Mouse (Mus musculus): ENCODE data around the gene Zfp217. TPM values are rescaled to one million over a fixed set of nuclear protein-coding genes. Genes with fewer than 3 reads are reported as not detected.

Gene Zfp217
- polyA plus RNA-seq, 1 experiment, result 80.0 TPM

DNA sequence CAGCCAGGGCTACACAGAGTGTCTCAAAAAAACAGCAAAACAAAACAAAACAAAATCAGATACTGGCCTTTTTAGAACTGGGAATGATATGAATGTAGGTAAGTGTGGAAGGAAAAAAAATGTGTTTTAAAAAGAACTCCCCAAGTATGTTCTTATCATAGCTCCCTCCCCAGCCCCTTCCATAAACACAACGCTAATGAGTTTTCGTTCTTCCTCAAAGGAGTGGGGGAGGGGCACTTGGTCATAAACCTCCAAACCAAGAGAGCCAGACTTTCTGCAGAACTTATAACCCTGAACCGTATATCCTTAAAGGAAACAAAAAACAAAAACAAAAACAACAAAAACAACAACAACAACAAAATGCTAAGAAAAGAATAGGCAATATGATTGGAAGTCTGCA, 4.0 kb downstream of the Zfp217 start:
- Histone ChIP-seq H3K4me3 (ENCODE audit: control insufficient read depth, low read depth, low read length) (no peak overlapping the region), H3K27me3 (ENCODE audit: control insufficient read depth, insufficient read depth, low read length) (no peaks in the 10 kb centered on the region), H3K27ac (ENCODE audit: control insufficient read depth, insufficient read depth, low read depth, low read length) (no peak overlapping the region), H3K4me1 (ENCODE audit: control insufficient read depth, insufficient read depth, low read length) (peaks cover 2% of the 10 kb centered on the region), H3K36me3 (ENCODE audit: control insufficient read depth, insufficient read depth, low read length) (no peaks in the 10 kb centered on the region)
- TF ChIP-seq POLR2A (IDR thresholded peaks at IDR 0.05; ENCODE audit: control insufficient read depth, low read depth, low read length) (no peak), CTCF (IDR thresholded peaks at IDR 0.05; ENCODE audit: control insufficient read depth, insufficient read depth, insufficient replicate concordance, low read depth, low read length) (no peak)

DNA sequence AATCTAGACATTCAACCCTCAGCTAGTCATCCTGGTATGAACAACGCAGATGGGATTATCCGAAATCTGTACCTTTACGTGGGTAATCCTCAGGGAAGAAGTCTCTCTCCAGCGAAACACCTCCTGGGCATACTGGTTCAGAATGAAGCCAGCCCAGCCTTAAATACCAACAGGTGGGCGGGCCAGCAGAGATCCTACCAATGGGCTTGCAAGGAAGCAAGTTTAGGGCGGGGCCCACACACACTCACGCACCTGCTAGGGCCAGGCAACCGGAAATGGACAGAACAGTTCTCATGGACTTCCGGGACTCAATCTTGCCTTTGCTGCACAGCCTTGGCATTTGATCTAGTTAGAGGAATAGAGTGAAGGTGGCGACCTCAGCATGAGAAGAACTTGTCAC, 5.4 kb downstream of the Zfp217 start:
- H3K4me3 ChIP-seq (ENCODE audit: control insufficient read depth, low read depth, low read length), result peak overlapping the region; percentile 55
- H3K27ac ChIP-seq (ENCODE audit: control insufficient read depth, insufficient read depth, low read depth, low read length), result no peak overlapping the region
- no peaks in the 10 kb centered on the region for H3K36me3 ChIP-seq (ENCODE audit: control insufficient read depth, insufficient read depth, low read length)
- peaks cover 2% of the 10 kb centered on the region for H3K4me1 ChIP-seq (ENCODE audit: control insufficient read depth, insufficient read depth, low read length)
- TF ChIP-seq CTCF (IDR thresholded peaks at IDR 0.05; ENCODE audit: control insufficient read depth, insufficient read depth, insufficient replicate concordance, low read depth, low read length) (no peak), POLR2A (IDR thresholded peaks at IDR 0.05; ENCODE audit: control insufficient read depth, low read depth, low read length) (peak; percentile 82)
- H3K27me3 ChIP-seq (ENCODE audit: control insufficient read depth, insufficient read depth, low read length), result no peaks in the 10 kb centered on the region

DNA sequence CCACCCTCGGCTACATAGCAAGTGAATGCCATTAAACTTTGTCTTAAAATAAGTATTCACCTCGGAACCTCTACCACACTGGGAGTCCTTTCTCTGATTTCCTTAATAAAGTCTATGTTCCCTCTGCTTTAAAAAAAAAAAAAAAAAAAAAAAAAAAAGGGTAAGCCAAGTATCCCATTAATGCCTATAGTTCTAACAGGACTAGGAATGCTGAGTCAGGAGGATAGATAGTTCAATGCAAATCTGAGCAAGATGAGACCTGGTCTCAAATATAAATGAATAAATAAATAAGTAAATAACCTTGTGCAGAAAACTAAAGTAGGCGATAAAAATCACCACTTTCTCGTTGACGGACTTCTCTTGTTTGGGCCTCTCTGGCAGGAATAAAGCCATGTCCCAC, 6.4 kb downstream of the Zfp217 start:
- TF ChIP-seq POLR2A (IDR thresholded peaks at IDR 0.05; ENCODE audit: control insufficient read depth, low read depth, low read length), result no peak
- no peak for TF ChIP-seq CTCF (IDR thresholded peaks at IDR 0.05; ENCODE audit: control insufficient read depth, insufficient read depth, insufficient replicate concordance, low read depth, low read length)
- Histone ChIP-seq H3K4me1 (ENCODE audit: control insufficient read depth, insufficient read depth, low read length) (peaks cover 2% of the 10 kb centered on the region), H3K27me3 (ENCODE audit: control insufficient read depth, insufficient read depth, low read length) (no peaks in the 10 kb centered on the region), H3K36me3 (ENCODE audit: control insufficient read depth, insufficient read depth, low read length) (no peaks in the 10 kb centered on the region), H3K27ac (ENCODE audit: control insufficient read depth, insufficient read depth, low read depth, low read length) (no peak overlapping the region), H3K4me3 (ENCODE audit: control insufficient read depth, low read depth, low read length) (no peak overlapping the region)

DNA sequence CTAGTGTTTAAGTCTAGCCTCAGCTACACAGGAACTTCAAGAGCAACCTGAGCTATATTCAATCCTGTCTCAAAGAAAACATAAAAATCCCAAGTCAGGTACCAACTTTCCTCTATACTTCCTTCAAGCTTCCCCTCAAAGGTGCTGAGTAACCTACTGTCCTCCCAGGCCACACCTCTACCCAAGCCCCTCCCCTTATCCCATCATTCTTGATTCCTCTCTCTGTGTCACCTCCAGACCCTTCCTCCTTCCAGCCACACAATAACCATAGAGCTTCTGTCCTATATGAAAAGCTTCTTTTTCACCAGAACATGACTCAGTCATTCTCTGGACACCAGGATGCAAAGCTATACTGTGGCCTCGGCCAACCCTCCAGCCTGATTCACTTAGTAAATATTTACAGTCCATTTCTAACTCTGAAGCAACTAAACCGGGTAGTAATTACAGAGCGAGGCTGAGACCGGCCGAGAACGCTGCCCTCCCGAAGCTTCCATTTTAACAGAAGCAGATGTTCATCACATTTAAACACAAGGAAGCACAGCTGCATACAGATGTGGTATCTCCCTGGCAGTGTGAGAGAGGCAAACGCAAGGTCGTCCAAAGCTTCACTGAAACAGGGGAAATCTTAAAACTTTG, 8.4 kb downstream of the Zfp217 start:
- TF ChIP-seq POLR2A (IDR thresholded peaks at IDR 0.05; ENCODE audit: control insufficient read depth, low read depth, low read length) (no peak), CTCF (IDR thresholded peaks at IDR 0.05; ENCODE audit: control insufficient read depth, insufficient read depth, insufficient replicate concordance, low read depth, low read length) (no peak)
- no peaks in the 10 kb centered on the region for H3K27me3 ChIP-seq (ENCODE audit: control insufficient read depth, insufficient read depth, low read length)
- no peak overlapping the region for H3K4me3 ChIP-seq (ENCODE audit: control insufficient read depth, low read depth, low read length)
- H3K4me1 ChIP-seq (ENCODE audit: control insufficient read depth, insufficient read depth, low read length), result peaks cover 7% of the 10 kb centered on the region
- no peak overlapping the region for H3K27ac ChIP-seq (ENCODE audit: control insufficient read depth, insufficient read depth, low read depth, low read length)
- no peaks in the 10 kb centered on the region for H3K36me3 ChIP-seq (ENCODE audit: control insufficient read depth, insufficient read depth, low read length)

DNA sequence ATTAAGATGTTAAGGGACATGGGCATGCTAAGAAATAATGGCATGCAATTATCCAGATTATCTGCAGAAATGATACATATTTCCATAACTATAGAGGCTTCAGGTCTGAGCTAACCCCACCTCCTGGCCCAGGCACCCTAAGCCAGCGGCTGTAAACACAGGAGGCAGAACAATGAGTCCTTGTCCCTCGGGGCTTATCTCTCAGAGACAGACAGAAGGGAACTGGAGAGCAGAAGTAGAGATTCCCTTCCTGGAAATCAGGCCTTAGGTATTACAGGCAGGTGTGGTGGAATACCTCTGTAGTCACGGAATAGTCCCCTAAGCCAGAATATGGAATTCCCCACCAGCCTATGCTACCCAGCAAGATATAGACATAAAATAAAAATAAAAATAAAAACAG, 11.0 kb downstream of the Zfp217 start:
- Histone ChIP-seq H3K4me1 (ENCODE audit: control insufficient read depth, insufficient read depth, low read length) (peaks cover 19% of the 10 kb centered on the region), H3K4me3 (ENCODE audit: control insufficient read depth, low read depth, low read length) (no peak overlapping the region), H3K36me3 (ENCODE audit: control insufficient read depth, insufficient read depth, low read length) (no peaks in the 10 kb centered on the region), H3K27me3 (ENCODE audit: control insufficient read depth, insufficient read depth, low read length) (no peaks in the 10 kb centered on the region), H3K27ac (ENCODE audit: control insufficient read depth, insufficient read depth, low read depth, low read length) (no peak overlapping the region)
- TF ChIP-seq POLR2A (IDR thresholded peaks at IDR 0.05; ENCODE audit: control insufficient read depth, low read depth, low read length) (no peak), CTCF (IDR thresholded peaks at IDR 0.05; ENCODE audit: control insufficient read depth, insufficient read depth, insufficient replicate concordance, low read depth, low read length) (no peak)

DNA sequence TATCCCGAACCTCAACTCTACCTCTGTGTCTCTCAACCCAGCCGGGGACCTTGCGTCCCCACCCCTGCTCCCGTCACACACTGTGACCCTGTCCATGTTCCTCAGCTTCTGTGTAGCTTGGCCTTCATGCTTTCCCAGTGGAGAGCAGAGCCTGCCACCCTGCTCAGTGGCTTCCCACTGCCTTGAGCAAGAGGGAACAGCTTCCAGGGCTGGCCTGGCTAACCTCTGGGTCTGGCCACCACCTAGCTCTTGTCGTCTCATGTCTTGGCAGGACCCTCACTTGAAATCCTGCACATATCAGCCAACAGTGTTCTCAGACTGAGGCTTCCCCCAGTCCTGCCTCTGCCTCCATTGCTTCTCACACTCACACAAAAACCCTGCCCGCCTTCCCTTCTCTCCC, 12.1 kb downstream of the Zfp217 start:
- H3K4me3 ChIP-seq (ENCODE audit: control insufficient read depth, low read depth, low read length), result no peak overlapping the region
- no peak for TF ChIP-seq CTCF (IDR thresholded peaks at IDR 0.05; ENCODE audit: control insufficient read depth, insufficient read depth, insufficient replicate concordance, low read depth, low read length)
- no peak for TF ChIP-seq POLR2A (IDR thresholded peaks at IDR 0.05; ENCODE audit: control insufficient read depth, low read depth, low read length)
- H3K4me1 ChIP-seq (ENCODE audit: control insufficient read depth, insufficient read depth, low read length), result peaks cover 20% of the 10 kb centered on the region
- no peak overlapping the region for H3K27ac ChIP-seq (ENCODE audit: control insufficient read depth, insufficient read depth, low read depth, low read length)
- H3K36me3 ChIP-seq (ENCODE audit: control insufficient read depth, insufficient read depth, low read length), result no peaks in the 10 kb centered on the region
- H3K27me3 ChIP-seq (ENCODE audit: control insufficient read depth, insufficient read depth, low read length), result no peaks in the 10 kb centered on the region

DNA sequence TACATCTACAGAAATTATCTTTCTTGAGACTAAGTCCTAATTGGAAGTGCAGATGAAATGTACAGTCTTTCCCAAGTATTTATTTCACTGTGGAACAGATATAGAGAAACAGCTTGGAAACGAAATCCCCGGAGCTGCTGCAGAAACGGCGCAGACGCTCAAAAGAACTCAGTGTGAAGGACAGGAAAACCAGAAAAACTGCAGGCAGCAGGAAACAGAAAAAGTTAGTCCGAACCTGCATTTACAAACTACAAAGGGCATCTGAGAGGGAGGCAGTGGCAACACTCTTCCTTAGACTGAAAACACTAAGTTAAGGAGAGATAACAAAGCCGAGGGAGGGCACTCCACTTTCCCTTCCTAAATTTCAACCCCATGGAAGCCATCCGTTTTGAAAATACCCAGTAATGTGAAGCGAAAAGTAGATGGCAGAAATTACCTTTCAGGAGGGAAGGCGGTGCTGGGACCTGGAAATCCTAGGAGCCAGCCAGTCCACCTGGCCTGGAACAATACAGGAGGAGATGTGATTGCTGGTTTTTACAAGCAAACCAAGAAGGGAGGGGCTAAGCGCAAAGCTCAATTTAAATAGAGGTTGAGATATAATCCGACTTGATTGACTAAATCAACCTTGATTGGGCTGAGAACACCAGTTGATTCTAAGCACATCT, 13.7 kb downstream of the Zfp217 start:
- no peaks in the 10 kb centered on the region for H3K27me3 ChIP-seq (ENCODE audit: control insufficient read depth, insufficient read depth, low read length)

More for the DNA sequence above, 13.7 kb downstream of the Zfp217 start:
- Histone ChIP-seq H3K4me1 (ENCODE audit: control insufficient read depth, insufficient read depth, low read length) (peaks cover 24% of the 10 kb centered on the region), H3K4me3 (ENCODE audit: control insufficient read depth, low read depth, low read length) (peak overlapping the region; percentile 81), H3K27ac (ENCODE audit: control insufficient read depth, insufficient read depth, low read depth, low read length) (peak overlapping the region; percentile 75), H3K36me3 (ENCODE audit: control insufficient read depth, insufficient read depth, low read length) (no peaks in the 10 kb centered on the region)
- TF ChIP-seq POLR2A (IDR thresholded peaks at IDR 0.05; ENCODE audit: control insufficient read depth, low read depth, low read length) (no peak), CTCF (IDR thresholded peaks at IDR 0.05; ENCODE audit: control insufficient read depth, insufficient read depth, insufficient replicate concordance, low read depth, low read length) (no peak)

Data from testis, adult 2 months (tissue).